Mouse (Mus musculus) lung, postnatal 0 days (tissue): Measurements from ENCODE around the gene Soat1. TPM values are rescaled to one million over a fixed set of nuclear protein-coding genes. Genes with fewer than 3 reads are reported as not detected.
A peak's percentile ranks its signal among the peaks of the same experiment; 100 is the strongest.

Experiments
- ATAC-seq: fragments of 200-750 bp; cut with Nextera tagmentation; 2 replicates; pipeline ENCODE4 v1.8.0; 2017; ENCODE audit warnings: moderate library complexity
- DNase-seq: peaks from one replicate; pipeline ENCODE4 v3.0.0-alpha.2; 2016; ENCODE audit warnings: low spot score
- H3K27ac ChIP-seq: fragments of 300-500 bp; sonication (generic); 2 replicates; pipeline ENCODE4 v1.5.1; 2014; ENCODE audit warnings: antibody characterized with exemption, mild to moderate bottlenecking, low read length, mixed read lengths
- H3K27me3 ChIP-seq: fragments of 300-500 bp; sonication (generic); replicated peaks from 2 replicates; pipeline ENCODE4 v1.6.1; 2014; ENCODE audit warnings: low read length, mixed read lengths; ENCODE audit not compliant: insufficient read depth
- H3K36me3 ChIP-seq: fragments of 300-500 bp; sonication (generic); 2 replicates; pipeline ENCODE4 v1.6.1; 2014; ENCODE audit warnings: low read length, mixed read lengths; ENCODE audit not compliant: insufficient read depth
- H3K4me1 ChIP-seq: fragments of 300-500 bp; sonication (generic); 2 replicates; pipeline ENCODE4 v1.6.1; 2014; ENCODE audit warnings: antibody characterized with exemption, low read depth, low read length, mixed read lengths; ENCODE audit not compliant: insufficient read depth
- H3K4me2 ChIP-seq: fragments of 300-500 bp; sonication (generic); replicated peaks from 2 replicates; pipeline ENCODE4 v1.6.1; 2014; ENCODE audit warnings: low read depth, mild to moderate bottlenecking, low read length, moderate library complexity, mixed read lengths
- H3K4me3 ChIP-seq: fragments of 300-500 bp; sonication (generic); 2 replicates; pipeline ENCODE4 v1.5.1; 2014; ENCODE audit warnings: low read depth, low read length
- H3K9ac ChIP-seq: fragments of 300-500 bp; sonication (generic); replicated peaks from 2 replicates; pipeline ENCODE4 v1.6.1; 2014; ENCODE audit warnings: low read depth, mild to moderate bottlenecking
- H3K9me3 ChIP-seq: fragments of 300-500 bp; sonication (generic); 2 replicates; pipeline ENCODE4 v1.6.1; 2016; ENCODE audit warnings: low read length, mixed read lengths
- CTCF ChIP-seq: IDR thresholded peaks from 2 replicates; pipeline ENCODE4 v1.5.1; 2016; ENCODE audit warnings: antibody characterized with exemption, mild to moderate bottlenecking
- EP300 ChIP-seq: IDR thresholded peaks from 2 replicates; pipeline ENCODE4 v1.6.1; 2016; ENCODE audit warnings: antibody characterized with exemption, mild to moderate bottlenecking, control low read depth
- WGBS: fragments of 180-500 bp; shearing (Covaris S2); extraction: QIAGEN DNeasy Blood & Tissue Kit; methylation state at CpG from one replicate; pipeline ENCODE4 v1.1.7; 2014; 5-methylcytosine and 5-hydroxymethylcytosine counted together
- polyA plus RNA-seq: library from polyadenylated mRNA; unstranded; fragments of >200 nt; fragmentation: Nextera tagmentation; extraction: Ambion mirVana; gene quantifications from 2 replicates; pipeline ENCODE4 v1.2.1, GENCODE M21; 2015

Soat1 gene
- polyA plus RNA-seq, 1 experiment from 2014 or later: 110 TPM

DNA sequence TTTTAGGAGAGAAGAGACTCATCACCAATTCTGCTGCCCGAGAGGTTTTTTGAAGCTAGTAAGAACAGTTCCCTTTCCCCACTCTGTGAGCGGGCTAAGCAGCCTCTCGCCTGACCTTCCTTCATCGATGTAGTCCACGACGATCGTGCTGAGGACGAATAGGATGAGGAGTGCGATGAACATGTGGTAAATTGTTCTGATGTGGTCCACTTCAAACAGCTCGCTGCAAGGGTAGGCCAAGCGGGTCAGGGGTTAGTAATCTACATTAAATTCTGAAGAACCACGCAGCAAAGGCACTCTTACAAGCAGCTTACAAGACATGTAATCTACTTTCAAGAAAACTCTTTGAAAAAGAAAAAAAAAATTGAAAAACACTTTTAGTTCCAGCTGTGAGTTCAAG lies 31.9 kb downstream of the Soat1 start:
- Histone ChIP-seq H3K4me1 (no peaks in the 10 kb centered on the region), H3K4me3 (no peak overlapping the region), H3K4me2 (no peak overlapping the region), H3K27ac (no peak overlapping the region), H3K27me3 (no peaks in the 10 kb centered on the region), H3K9ac (no peak overlapping the region), H3K9me3 (no peaks in the 10 kb centered on the region), H3K36me3 (peaks cover 18% of the 10 kb centered on the region; the same call in 1 of the 2 replicates)
- TF ChIP-seq CTCF (no peak), EP300 (no peak)
- 90% methylated on average over 12 of the region's 12 CpGs for WGBS
- DNase-seq: no peak
- no peak for ATAC-seq

DNA sequence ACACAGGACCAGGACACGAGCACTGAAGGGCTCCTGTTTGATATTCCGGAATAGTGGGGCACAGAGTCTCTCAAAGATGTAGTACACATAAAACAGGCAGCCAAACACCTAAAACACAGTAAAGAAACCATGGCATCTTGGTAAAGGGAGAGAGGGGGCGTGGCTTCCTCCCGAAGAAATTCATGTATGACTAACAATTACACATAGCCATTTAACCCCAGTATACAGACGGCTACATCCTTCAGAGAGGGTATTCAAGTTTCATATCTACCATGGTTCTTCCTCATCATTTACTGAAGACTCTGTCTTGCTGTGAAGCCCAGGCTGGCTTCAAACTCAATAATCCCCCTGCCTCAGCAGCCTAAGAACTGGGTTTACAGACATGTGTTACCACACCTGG lies 36.4 kb downstream of the Soat1 start:
- no peak overlapping the region for H3K9ac ChIP-seq
- no peak for DNase-seq
- no peak overlapping the region for H3K4me2 ChIP-seq
- ATAC-seq: no peak
- no peaks in the 10 kb centered on the region for H3K27me3 ChIP-seq
- H3K4me3 ChIP-seq: no peak overlapping the region
- H3K4me1 ChIP-seq: no peaks in the 10 kb centered on the region
- no peak for TF ChIP-seq EP300
- no peak for TF ChIP-seq CTCF
- H3K36me3 ChIP-seq: peaks cover 30% of the 10 kb centered on the region; the same call in 1 of the 2 replicates
- WGBS: 87% methylated on average over 5 of the region's 5 CpGs
- H3K9me3 ChIP-seq: no peaks in the 10 kb centered on the region
- H3K27ac ChIP-seq: no peak overlapping the region

- Histone ChIP-seq H3K4me1 (no peaks in the 10 kb centered on the region), H3K4me2 (no peak overlapping the region), H3K27me3 (no peaks in the 10 kb centered on the region), H3K36me3 (peaks cover 35% of the 10 kb centered on the region; the same call in 1 of the 2 replicates), H3K9me3 (no peaks in the 10 kb centered on the region), H3K4me3 (no peak overlapping the region), H3K9ac (no peak overlapping the region), H3K27ac (no peak overlapping the region)
- 94% methylated on average over 8 of the region's 8 CpGs for WGBS
- no peak for TF ChIP-seq EP300
- no peak for TF ChIP-seq CTCF
- DNase-seq (peak; percentile 55), ATAC-seq (no peak)
These were observed 37.0 kb downstream of the Soat1 start for GRCm38 (mm10) chr1:156437016-156437708.

- no peak for TF ChIP-seq CTCF
- no peak for TF ChIP-seq EP300
- peaks cover 49% of the 10 kb centered on the region; the same call in 1 of the 2 replicates for H3K36me3 ChIP-seq
- 83% methylated on average over 3 of the region's 3 CpGs for WGBS
These were observed 40.6 kb downstream of the Soat1 start for GRCm38 (mm10) chr1:156433497-156433896.

DNA sequence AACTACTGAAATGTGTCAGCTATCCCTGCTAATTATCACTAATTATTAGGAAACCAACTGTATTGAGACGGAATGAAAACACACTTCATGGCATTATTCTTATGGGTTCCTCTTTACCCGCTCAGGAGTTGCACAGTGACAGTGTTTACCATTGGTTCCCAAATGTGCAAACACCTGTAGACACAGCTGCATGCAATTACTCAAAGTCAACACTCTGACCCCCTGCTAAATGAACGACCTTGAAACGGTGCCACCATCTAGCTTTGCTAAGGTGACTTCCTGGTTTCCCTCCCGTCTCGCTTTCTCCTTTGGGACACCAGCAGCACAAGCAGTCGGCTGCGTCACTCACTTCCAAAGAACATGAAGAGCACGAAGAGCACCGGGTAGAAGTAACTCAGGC lies 41.6 kb downstream of the Soat1 start:
- Histone ChIP-seq H3K4me3 (no peak overlapping the region), H3K36me3 (peaks cover 49% of the 10 kb centered on the region; the same call in 1 of the 2 replicates), H3K4me2 (no peak overlapping the region), H3K27ac (no peak overlapping the region), H3K4me1 (no peaks in the 10 kb centered on the region), H3K9me3 (no peaks in the 10 kb centered on the region), H3K9ac (no peak overlapping the region), H3K27me3 (no peaks in the 10 kb centered on the region)
- DNase-seq (no peak), ATAC-seq (no peak)
- TF ChIP-seq EP300 (no peak), CTCF (no peak)
- WGBS: 70% methylated on average over 10 of the region's 10 CpGs

More at GRCm38 (mm10) chr1:156433497-156433896, 40.6 kb downstream of the Soat1 start:
- Histone ChIP-seq H3K4me2 (no peak overlapping the region), H3K27me3 (no peaks in the 10 kb centered on the region), H3K9ac (no peak overlapping the region), H3K9me3 (no peaks in the 10 kb centered on the region), H3K27ac (no peak overlapping the region), H3K4me3 (no peak overlapping the region), H3K4me1 (no peaks in the 10 kb centered on the region)
- DNase-seq: no peak
- ATAC-seq: no peak

- Histone ChIP-seq H3K27me3 (no peaks in the 10 kb centered on the region), H3K27ac (no peak overlapping the region), H3K9ac (no peak overlapping the region), H3K4me2 (no peak overlapping the region), H3K4me1 (no peaks in the 10 kb centered on the region), H3K4me3 (no peak overlapping the region), H3K9me3 (no peaks in the 10 kb centered on the region), H3K36me3 (peaks cover 39% of the 10 kb centered on the region; the same call in 1 of the 2 replicates)
- TF ChIP-seq CTCF (no peak), EP300 (no peak)
- no peak for ATAC-seq
- no peak for DNase-seq
- 86% methylated on average over 6 of the region's 6 CpGs for WGBS
These were observed 45.7 kb downstream of the Soat1 start for GRCm38 (mm10) chr1:156428434-156428833.
